Mouse (Mus musculus): ENCODE measurements around the gene Fap. TPM values are rescaled to one million over a fixed set of nuclear protein-coding genes. Genes with fewer than 3 reads are reported as not detected.

Fap gene
- polyA plus RNA-seq, 1 experiment, result 0.11 TPM

GRCm38 (mm10) chr2:62483550-62483949, 90.3 kb downstream of the Fap start, which contains the start of gene Gcg:
TSS of gene Gcg (minus strand) at chr2:62483650.
- Histone ChIP-seq H3K36me3 (ENCODE audit: control insufficient read depth, insufficient read depth) (no peaks in the 10 kb centered on the region), H3K27me3 (ENCODE audit: control insufficient read depth, insufficient read depth, insufficient read length) (no peaks in the 10 kb centered on the region), H3K4me3 (no peak within 1 kb of the TSS), H3K4me2 (ENCODE audit: low read depth) (no peak within 1 kb of the TSS), H3K79me2 (ENCODE audit: control insufficient read depth, insufficient read depth) (no peaks in the 10 kb centered on the region), H3ac (ENCODE audit: control insufficient read depth, insufficient read length) (no peak within 1 kb of the TSS)
- TF ChIP-seq E2F4 (IDR thresholded peaks at IDR 0.05; ENCODE audit: insufficient read depth) (no peak), REST (IDR thresholded peaks at IDR 0.05; ENCODE audit: insufficient read depth, insufficient read length) (no peak), USF1 (IDR thresholded peaks at IDR 0.05; ENCODE audit: low read depth) (no peak), SRF (IDR thresholded peaks at IDR 0.05; ENCODE audit: control insufficient read depth, insufficient read length, low read depth) (no peak), MAX (IDR thresholded peaks at IDR 0.05; ENCODE audit: low read depth) (no peak), TCF12 (IDR thresholded peaks at IDR 0.05; ENCODE audit: insufficient read depth, poor library complexity, severe bottlenecking) (no peak), POLR2AphosphoS2 (IDR thresholded peaks at IDR 0.05; ENCODE audit: insufficient read length, low read depth) (no peak), MYOD1 (IDR thresholded peaks at IDR 0.05; ENCODE audit: control insufficient read depth in 1 of 3, insufficient read length in 2 of 3, low read depth in 2 of 3) (no peak), CEBPB (IDR thresholded peaks at IDR 0.05; ENCODE audit: insufficient read depth, poor library complexity, severe bottlenecking) (no peak), MYOG (IDR thresholded peaks at IDR 0.05; ENCODE audit: control insufficient read depth in 1 of 3, insufficient read depth in 1 of 3, insufficient read length in 2 of 3, low read depth in 2 of 3) (no peak)

GRCm38 (mm10) chr2:62480285-62481198, 93.3 kb downstream of the Fap start:
- Histone ChIP-seq H3ac (ENCODE audit: control insufficient read depth, insufficient read length) (no peak overlapping the region), H3K36me3 (ENCODE audit: control insufficient read depth, insufficient read depth) (no peaks in the 10 kb centered on the region), H3K4me2 (ENCODE audit: low read depth) (no peak overlapping the region), H3K4me3 (no peak overlapping the region), H3K79me2 (ENCODE audit: control insufficient read depth, insufficient read depth) (no peaks in the 10 kb centered on the region), H3K27me3 (ENCODE audit: control insufficient read depth, insufficient read depth, insufficient read length) (no peaks in the 10 kb centered on the region)
- TF ChIP-seq POLR2A (IDR thresholded peaks at IDR 0.05; ENCODE audit: insufficient read length, low read depth), result no peak
- TF ChIP-seq MYOD1 (IDR thresholded peaks at IDR 0.05; ENCODE audit: control insufficient read depth in 1 of 3, insufficient read length in 2 of 3, low read depth in 2 of 3), result no peak
- no peak for TF ChIP-seq POLR2AphosphoS2 (IDR thresholded peaks at IDR 0.05; ENCODE audit: insufficient read length, low read depth)

- no peak overlapping the region for H3K4me3 ChIP-seq
- H3K27me3 ChIP-seq (ENCODE audit: control insufficient read depth, insufficient read depth, insufficient read length), result no peaks in the 10 kb centered on the region
- no peak for TF ChIP-seq MAX (IDR thresholded peaks at IDR 0.05; ENCODE audit: low read depth)
- TF ChIP-seq TCF3 (IDR thresholded peaks at IDR 0.05; ENCODE audit: insufficient read length, low read depth), result no peak
- no peak for TF ChIP-seq E2F4 (IDR thresholded peaks at IDR 0.05; ENCODE audit: insufficient read depth)
- TF ChIP-seq POLR2AphosphoS2 (IDR thresholded peaks at IDR 0.05; ENCODE audit: insufficient read length, low read depth), result no peak
- TF ChIP-seq REST (IDR thresholded peaks at IDR 0.05; ENCODE audit: insufficient read depth, insufficient read length), result no peak
- no peak for TF ChIP-seq CEBPB (IDR thresholded peaks at IDR 0.05; ENCODE audit: insufficient read depth, poor library complexity, severe bottlenecking)
- TF ChIP-seq MYOD1 (IDR thresholded peaks at IDR 0.05; ENCODE audit: control insufficient read depth in 1 of 3, insufficient read length in 2 of 3, low read depth in 2 of 3), result no peak
- no peak for TF ChIP-seq POLR2A (IDR thresholded peaks at IDR 0.05; ENCODE audit: insufficient read length, low read depth)
- no peak for TF ChIP-seq TCF12 (IDR thresholded peaks at IDR 0.05; ENCODE audit: insufficient read depth, poor library complexity, severe bottlenecking)
- TF ChIP-seq MYOG (IDR thresholded peaks at IDR 0.05; ENCODE audit: control insufficient read depth in 1 of 3, insufficient read depth in 1 of 3, insufficient read length in 2 of 3, low read depth in 2 of 3), result no peak
- no peak for TF ChIP-seq SRF (IDR thresholded peaks at IDR 0.05; ENCODE audit: control insufficient read depth, insufficient read length, low read depth)
- no peak for TF ChIP-seq USF1 (IDR thresholded peaks at IDR 0.05; ENCODE audit: low read depth)
- H3K36me3 ChIP-seq (ENCODE audit: control insufficient read depth, insufficient read depth), result no peaks in the 10 kb centered on the region
- H3ac ChIP-seq (ENCODE audit: control insufficient read depth, insufficient read length), result no peak overlapping the region
- peak overlapping the region; percentile 72 for H3K4me2 ChIP-seq (ENCODE audit: low read depth)
- no peaks in the 10 kb centered on the region for H3K79me2 ChIP-seq (ENCODE audit: control insufficient read depth, insufficient read depth)
Measured at GRCm38 (mm10) chr2:62469551-62469950, 104.3 kb downstream of the Fap start.

GRCm38 (mm10) chr2:62463287-62463686, 110.6 kb downstream of the Fap start:
- no peaks in the 10 kb centered on the region for H3K79me2 ChIP-seq (ENCODE audit: control insufficient read depth, insufficient read depth)
- TF ChIP-seq SRF (IDR thresholded peaks at IDR 0.05; ENCODE audit: control insufficient read depth, insufficient read length, low read depth), result no peak
- no peak for TF ChIP-seq USF1 (IDR thresholded peaks at IDR 0.05; ENCODE audit: low read depth)
- TF ChIP-seq CEBPB (IDR thresholded peaks at IDR 0.05; ENCODE audit: insufficient read depth, poor library complexity, severe bottlenecking), result no peak
- no peak for TF ChIP-seq E2F4 (IDR thresholded peaks at IDR 0.05; ENCODE audit: insufficient read depth)
- no peak for TF ChIP-seq POLR2AphosphoS2 (IDR thresholded peaks at IDR 0.05; ENCODE audit: insufficient read length, low read depth)
- no peak for TF ChIP-seq TCF12 (IDR thresholded peaks at IDR 0.05; ENCODE audit: insufficient read depth, poor library complexity, severe bottlenecking)

GRCm38 (mm10) chr2:62462174-62462573, 111.7 kb downstream of the Fap start:
- Histone ChIP-seq H3ac (ENCODE audit: control insufficient read depth, insufficient read length) (no peak overlapping the region), H3K27me3 (ENCODE audit: control insufficient read depth, insufficient read depth, insufficient read length) (no peaks in the 10 kb centered on the region), H3K4me3 (no peak overlapping the region), H3K79me2 (ENCODE audit: control insufficient read depth, insufficient read depth) (no peaks in the 10 kb centered on the region), H3K4me2 (ENCODE audit: low read depth) (no peak overlapping the region), H3K36me3 (ENCODE audit: control insufficient read depth, insufficient read depth) (no peaks in the 10 kb centered on the region)
- TF ChIP-seq SRF (IDR thresholded peaks at IDR 0.05; ENCODE audit: control insufficient read depth, insufficient read length, low read depth) (no peak), E2F4 (IDR thresholded peaks at IDR 0.05; ENCODE audit: insufficient read depth) (no peak), TCF12 (IDR thresholded peaks at IDR 0.05; ENCODE audit: insufficient read depth, poor library complexity, severe bottlenecking) (no peak), MAX (IDR thresholded peaks at IDR 0.05; ENCODE audit: low read depth) (no peak), MYOD1 (IDR thresholded peaks at IDR 0.05; ENCODE audit: control insufficient read depth in 1 of 3, insufficient read length in 2 of 3, low read depth in 2 of 3) (no peak), REST (IDR thresholded peaks at IDR 0.05; ENCODE audit: insufficient read depth, insufficient read length) (no peak), MYOG (IDR thresholded peaks at IDR 0.05; ENCODE audit: control insufficient read depth in 1 of 3, insufficient read depth in 1 of 3, insufficient read length in 2 of 3, low read depth in 2 of 3) (no peak), USF1 (IDR thresholded peaks at IDR 0.05; ENCODE audit: low read depth) (no peak), POLR2AphosphoS2 (IDR thresholded peaks at IDR 0.05; ENCODE audit: insufficient read length, low read depth) (no peak), POLR2A (IDR thresholded peaks at IDR 0.05; ENCODE audit: insufficient read length, low read depth) (no peak), TCF3 (IDR thresholded peaks at IDR 0.05; ENCODE audit: insufficient read length, low read depth) (no peak), CEBPB (IDR thresholded peaks at IDR 0.05; ENCODE audit: insufficient read depth, poor library complexity, severe bottlenecking) (no peak)

More at GRCm38 (mm10) chr2:62463287-62463686, 110.6 kb downstream of the Fap start:
- Histone ChIP-seq H3ac (ENCODE audit: control insufficient read depth, insufficient read length) (no peak overlapping the region), H3K4me3 (no peak overlapping the region), H3K36me3 (ENCODE audit: control insufficient read depth, insufficient read depth) (no peaks in the 10 kb centered on the region), H3K4me2 (ENCODE audit: low read depth) (no peak overlapping the region), H3K27me3 (ENCODE audit: control insufficient read depth, insufficient read depth, insufficient read length) (no peaks in the 10 kb centered on the region)

Data from myocyte (in vitro differentiated cells).